Mouse (Mus musculus): ENCODE results near the gene Sdhd. TPM values are rescaled to one million over a fixed set of nuclear protein-coding genes. Genes with fewer than 3 reads are reported as not detected.

Gene Sdhd
- polyA plus RNA-seq, 1 experiment from 2014 or later: 265 TPM

DNA sequence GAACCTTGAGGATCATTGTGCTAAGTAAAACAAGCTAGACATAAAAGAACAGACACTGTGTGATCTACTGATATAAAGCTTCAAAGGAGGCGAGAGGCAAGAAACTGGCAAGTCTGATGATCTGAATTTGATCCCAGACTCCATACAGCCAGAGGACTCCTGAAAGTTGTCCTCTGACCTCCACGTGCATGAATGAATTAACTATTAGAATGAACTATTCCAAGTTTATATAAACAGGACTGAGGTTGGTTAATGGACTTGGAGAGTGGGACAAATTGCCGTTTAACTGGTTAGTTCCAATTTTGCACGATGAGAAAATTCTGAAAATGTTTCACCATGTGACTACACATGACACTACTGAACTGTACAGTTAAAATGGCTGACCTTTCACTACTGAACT lies 54.7 kb downstream of the Sdhd start:
- no peak overlapping the region for H3K9ac ChIP-seq

DNA sequence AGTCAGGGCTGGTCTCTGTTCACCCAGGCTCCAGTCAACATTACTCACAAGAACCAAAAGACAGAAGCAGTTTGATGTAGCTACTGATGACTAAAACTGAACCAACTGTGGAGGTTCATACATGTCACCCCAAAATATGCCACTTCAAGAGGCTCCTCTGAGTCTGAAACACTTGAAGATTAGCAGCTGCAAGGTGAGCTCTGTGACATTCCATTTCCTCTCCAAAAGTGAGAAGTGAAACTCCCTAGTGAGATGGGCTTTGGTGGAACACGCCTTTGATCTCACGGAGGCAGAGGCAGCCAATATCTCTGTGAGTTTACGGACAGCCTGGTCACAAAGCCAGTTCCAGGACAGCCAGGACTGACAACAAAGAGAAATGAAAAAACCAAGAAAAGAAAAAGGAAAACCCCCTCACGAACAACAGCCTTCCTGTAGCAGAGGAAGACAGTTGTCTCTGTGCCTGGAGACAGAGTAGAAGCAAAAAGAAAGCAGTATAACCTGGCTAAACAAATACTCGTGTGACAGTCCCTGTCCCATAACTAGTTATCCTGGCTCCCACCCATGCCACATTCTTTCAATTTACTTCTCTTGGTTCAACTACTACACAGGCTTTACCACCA lies 55.6 kb downstream of the Sdhd start:
- no peaks in the 10 kb centered on the region for H3K9me3 ChIP-seq
- ATAC-seq (ENCODE audit: low FRiP score, low read depth): no peak

More for the DNA sequence above, 54.7 kb downstream of the Sdhd start:
- no peaks in the 10 kb centered on the region for H3K4me1 ChIP-seq (replicated peaks)
- H3K27ac ChIP-seq (replicated peaks): no peak overlapping the region
- WGBS: 93% methylated on average over 4 of the region's 4 CpGs
- H3K9me3 ChIP-seq: no peaks in the 10 kb centered on the region
- H3K36me3 ChIP-seq: no peaks in the 10 kb centered on the region
- H3K4me3 ChIP-seq: no peak overlapping the region
- no peak for ATAC-seq (ENCODE audit: low FRiP score, low read depth)
- no peak overlapping the region for H3K4me2 ChIP-seq
- no peaks in the 10 kb centered on the region for H3K27me3 ChIP-seq

More for the DNA sequence above, 55.6 kb downstream of the Sdhd start:
- H3K9ac ChIP-seq: no peak overlapping the region
- no peak overlapping the region for H3K4me2 ChIP-seq
- 56% methylated on average over 5 of the region's 5 CpGs for WGBS
- H3K27ac ChIP-seq (replicated peaks): no peak overlapping the region
- no peaks in the 10 kb centered on the region for H3K4me1 ChIP-seq (replicated peaks)
- no peaks in the 10 kb centered on the region for H3K27me3 ChIP-seq
- no peak overlapping the region for H3K4me3 ChIP-seq
- no peaks in the 10 kb centered on the region for H3K36me3 ChIP-seq

Other genes with a start within 250 kb of the Sdhd start
- gene Plet1, start 109.3 kb downstream of the Sdhd start, polyA plus RNA-seq (2015; fragmentation: Nextera tagmentation; extraction: Ambion mirVana): 0.51 and 0.52 TPM in 2 replicates
- 108 TPM in 2 replicates for gene Pts, start 75.1 kb downstream of the Sdhd start, polyA plus RNA-seq (2015; fragmentation: Nextera tagmentation; extraction: Ambion mirVana)
- gene Il18, start 49.0 kb downstream of the Sdhd start, polyA plus RNA-seq (2015; fragmentation: Nextera tagmentation; extraction: Ambion mirVana): 17.2 and 26.3 TPM in 2 replicates
- gene Bco2, start 48.6 kb downstream of the Sdhd start, polyA plus RNA-seq (2015; fragmentation: Nextera tagmentation; extraction: Ambion mirVana): 0.47 and 0.60 TPM in 2 replicates
- 0.17 TPM in 1 of 2 replicates, not detected in the other for gene Tex12, start 42.5 kb downstream of the Sdhd start, polyA plus RNA-seq (2015; fragmentation: Nextera tagmentation; extraction: Ambion mirVana)
- 341 and 392 TPM in 2 replicates for gene Timm8b, start 98 bp upstream of the Sdhd start, polyA plus RNA-seq (2015; fragmentation: Nextera tagmentation; extraction: Ambion mirVana)
- gene Pih1d2, start 13.5 kb upstream of the Sdhd start, polyA plus RNA-seq (2015; fragmentation: Nextera tagmentation; extraction: Ambion mirVana): 5.1 and 6.5 TPM in 2 replicates
- 17.9 and 18.4 TPM in 2 replicates for gene Nkapd1, start 13.7 kb upstream of the Sdhd start, polyA plus RNA-seq (2015; fragmentation: Nextera tagmentation; extraction: Ambion mirVana)
- 51.7 and 52.4 TPM in 2 replicates for gene Dlat, start 56.0 kb upstream of the Sdhd start, polyA plus RNA-seq (2015; fragmentation: Nextera tagmentation; extraction: Ambion mirVana)
- gene Dixdc1, start 135.7 kb upstream of the Sdhd start, polyA plus RNA-seq (2015; fragmentation: Nextera tagmentation; extraction: Ambion mirVana): 31.3 and 31.7 TPM in 2 replicates
- 1.7 and 2.0 TPM in 2 replicates for gene 2310030G06Rik, start 142.7 kb upstream of the Sdhd start, polyA plus RNA-seq (2015; fragmentation: Nextera tagmentation; extraction: Ambion mirVana)
- gene Cryab, start 147.5 kb upstream of the Sdhd start, polyA plus RNA-seq (2015; fragmentation: Nextera tagmentation; extraction: Ambion mirVana): 13.3 and 15.4 TPM in 2 replicates
- 1.6 and 1.8 TPM in 2 replicates for gene Hspb2, start 148.5 kb upstream of the Sdhd start, polyA plus RNA-seq (2015; fragmentation: Nextera tagmentation; extraction: Ambion mirVana)
- gene Fdxacb1, start 164.4 kb upstream of the Sdhd start, polyA plus RNA-seq (2015; fragmentation: Nextera tagmentation; extraction: Ambion mirVana): 11.1 and 11.3 TPM in 2 replicates
- gene Alg9, start 171.2 kb upstream of the Sdhd start, polyA plus RNA-seq (2015; fragmentation: Nextera tagmentation; extraction: Ambion mirVana): 60.5 and 60.6 TPM in 2 replicates
- 55.0 and 55.3 TPM in 2 replicates for gene 1110032A03Rik, start 171.7 kb upstream of the Sdhd start, polyA plus RNA-seq (2015; fragmentation: Nextera tagmentation; extraction: Ambion mirVana)
- gene Ppp2r1b, start 241.5 kb upstream of the Sdhd start, polyA plus RNA-seq (2015; fragmentation: Nextera tagmentation; extraction: Ambion mirVana): 43.8 and 44.8 TPM in 2 replicates